Mouse (Mus musculus) liver, embryonic 14.5 days (tissue): Measurements from ENCODE around the gene Trp53tg5. TPM values are rescaled to one million over a fixed set of nuclear protein-coding genes. Genes with fewer than 3 reads are reported as not detected.

Source experiments
- ATAC-seq: fragments of 200-750 bp; cut with Nextera tagmentation; 2 replicates; pipeline ENCODE4 v1.8.0; 2017; ENCODE audit warnings: moderate number of reproducible peaks, mild to moderate bottlenecking, moderate library complexity; ENCODE audit not compliant: insufficient read depth
- DNase-seq, 3 experiments: peaks; one replicate each; pipeline ENCODE4 v3.0.0-alpha.2; 2012 to 2013; ENCODE audit warnings: low read depth in 3 of 3, low spot score in 3 of 3
- H3K27ac ChIP-seq: fragments of 300-500 bp; sonication (generic); 2 replicates; pipeline ENCODE4 v1.5.1; 2014; ENCODE audit warnings: moderate library complexity, mild to moderate bottlenecking, control low read depth, inconsistent platforms
- H3K27me3 ChIP-seq: fragments of 300-500 bp; sonication (generic); 2 replicates; pipeline ENCODE4 v1.6.1; 2014; ENCODE audit warnings: mild to moderate bottlenecking, low read length, moderate library complexity; ENCODE audit not compliant: control insufficient read depth, insufficient read depth
- H3K36me3 ChIP-seq: fragments of 300-500 bp; sonication (generic); replicated peaks from 2 replicates; pipeline ENCODE4 v1.6.1; 2014; ENCODE audit warnings: low read depth; ENCODE audit not compliant: control insufficient read depth, insufficient read depth
- H3K4me1 ChIP-seq, 2 experiments: fragments of 200-500 bp in 1 of 2; fragments of 300-500 bp in 1 of 2; sonication (generic) in 1 of 2; replicated peaks; 2 replicates each; pipeline ENCODE4 v1.6.1; 2012 to 2014; ENCODE audit warnings: antibody characterized with exemption in 1 of 2, inconsistent platforms in 1 of 2, low read length in 1 of 2; ENCODE audit not compliant: control insufficient read depth in 2 of 2, insufficient read depth in 2 of 2
- H3K4me2 ChIP-seq: fragments of 300-500 bp; sonication (generic); 2 replicates; pipeline ENCODE4 v1.6.1; 2014; ENCODE audit warnings: low read depth, mild to moderate bottlenecking, control low read depth, moderate library complexity
- H3K4me3 ChIP-seq, 2 experiments: fragments of 200-500 bp in 1 of 2; fragments of 300-500 bp in 1 of 2; sonication (generic) in 1 of 2; 2 replicates each; pipeline ENCODE4 v1.5.1; 2012 to 2014; ENCODE audit warnings: low read depth in 2 of 2, low read length in 2 of 2, mild to moderate bottlenecking in 2 of 2, control low read depth in 1 of 2, inconsistent platforms in 1 of 2, moderate library complexity in 1 of 2; ENCODE audit not compliant: insufficient read depth in 1 of 2
- H3K9ac ChIP-seq: fragments of 300-500 bp; sonication (generic); replicated peaks from 2 replicates; pipeline ENCODE4 v1.6.1; 2014; ENCODE audit warnings: mild to moderate bottlenecking, control low read depth, moderate library complexity
- H3K9me3 ChIP-seq: fragments of 300-500 bp; sonication (generic); 2 replicates; pipeline ENCODE4 v1.6.1; 2016; ENCODE audit warnings: low read length, mixed read lengths; ENCODE audit not compliant: control insufficient read depth
- CTCF ChIP-seq: IDR thresholded peaks from 2 replicates; pipeline ENCODE4 v1.5.1; 2016; ENCODE audit warnings: antibody characterized with exemption, low read depth, control low read depth
- EP300 ChIP-seq: IDR thresholded peaks from 2 replicates; pipeline ENCODE4 v1.6.1; 2016; ENCODE audit warnings: antibody characterized with exemption, low read depth
- whole genome bisulfite sequencing: fragments of 180-500 bp; shearing (Covaris S2); extraction: QIAGEN DNeasy Blood & Tissue Kit; methylation state at CpG from one replicate; pipeline ENCODE4 v1.1.7; 2014; ENCODE audit not compliant: insufficient replicate concordance; 5-methylcytosine and 5-hydroxymethylcytosine counted together
- polyA plus RNA-seq, 2 experiments: library from polyadenylated mRNA; depleted of rRNA in 1 of 2; stranded (reverse) in 1 of 2; unstranded in 1 of 2; fragments of >200 nt; fragmentation: Nextera tagmentation in 1 of 2; extraction: Ambion mirVana in 1 of 2; gene quantifications; 2 replicates each; pipeline versions ENCODE4 v1.2.1 to v1.2.3; 2012 to 2014

The Trp53tg5 gene
- polyA plus RNA-seq, 2 experiments, result not detected

DNA sequence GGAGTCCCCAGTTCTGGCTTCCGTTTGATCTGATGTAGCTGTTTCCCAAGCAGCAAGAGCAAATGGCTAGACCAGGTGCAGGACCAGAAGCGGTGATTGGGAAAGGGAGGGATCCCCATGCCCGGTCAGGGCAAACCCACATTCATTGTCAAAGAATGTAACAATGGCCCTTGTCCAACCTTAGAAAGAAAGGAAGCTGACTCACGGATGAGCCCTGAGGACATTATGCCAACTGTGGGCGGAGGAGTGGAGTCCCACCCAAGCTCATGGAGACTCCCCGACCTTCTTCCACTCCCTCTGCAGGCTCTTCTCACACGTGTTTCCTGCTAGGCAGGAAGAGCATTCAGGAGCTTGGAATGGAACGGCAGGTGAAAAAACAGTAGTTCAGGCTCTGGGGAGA lies 39.9 kb upstream of the Trp53tg5 start:
- TF ChIP-seq EP300 (no peak), CTCF (no peak)
- H3K9ac ChIP-seq, result no peak overlapping the region
- peaks cover 0 to 9% of the 10 kb centered on the region in 2 experiments; a peak in 1 of 4 replicates for H3K4me1 ChIP-seq
- H3K4me3 ChIP-seq, result no peak overlapping the region
- H3K27ac ChIP-seq, result no peak overlapping the region
- DNase-seq (no peak), ATAC-seq (no peak)
- H3K4me2 ChIP-seq, result no peak overlapping the region
- H3K9me3 ChIP-seq, result no peaks in the 10 kb centered on the region
- WGBS, result 36% methylated on average over 8 of the region's 8 CpGs
- H3K27me3 ChIP-seq, result no peaks in the 10 kb centered on the region
- H3K36me3 ChIP-seq, result no peaks in the 10 kb centered on the region

DNA sequence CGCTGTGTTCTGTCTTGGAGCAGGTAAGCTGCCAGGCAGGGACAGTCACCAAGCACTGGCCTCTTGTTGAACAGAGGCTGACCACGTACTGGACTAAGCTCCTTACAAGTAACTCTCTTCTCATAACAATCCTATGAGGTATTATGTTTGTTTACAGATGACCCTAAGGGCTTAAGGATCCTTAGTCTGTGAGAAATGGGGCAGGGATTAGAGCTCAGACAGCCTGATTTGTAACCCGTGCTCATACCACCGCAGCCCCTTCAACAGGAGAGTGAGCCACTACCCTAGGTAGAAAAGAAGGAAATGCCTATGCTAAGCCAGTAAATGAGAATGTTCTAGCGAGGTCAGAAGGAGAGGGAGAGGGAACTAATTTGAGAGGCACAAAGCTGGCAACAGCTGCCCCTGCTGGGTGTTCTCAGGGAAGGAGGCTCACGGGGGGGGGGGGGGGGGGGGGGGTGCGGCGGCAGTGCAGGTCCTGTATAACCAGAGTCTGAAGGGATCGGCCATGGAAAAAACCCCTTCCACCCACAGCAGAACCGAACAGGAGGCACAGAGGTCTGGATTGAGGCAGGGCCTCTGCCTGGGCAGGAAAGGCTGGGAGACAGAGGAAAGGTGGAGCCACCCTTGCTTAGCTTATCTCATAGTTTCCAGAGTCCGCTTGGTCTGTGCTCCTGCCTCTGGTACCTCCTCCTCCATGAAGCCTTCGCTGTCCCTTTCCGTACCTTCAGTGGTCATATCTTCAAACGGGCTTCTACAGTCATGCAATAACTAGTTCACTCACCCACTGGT lies 38.8 kb upstream of the Trp53tg5 start:
- H3K36me3 ChIP-seq, result no peaks in the 10 kb centered on the region
- H3K9ac ChIP-seq, result no peak overlapping the region
- H3K27ac ChIP-seq, result no peak overlapping the region
- peaks cover 0 to 9% of the 10 kb centered on the region in 2 experiments; a peak in 1 of 4 replicates for H3K4me1 ChIP-seq
- ATAC-seq (peak; percentile 44; the same call in 1 of the 2 replicates), DNase-seq (no peak)
- H3K4me3 ChIP-seq, result no peak overlapping the region
- H3K4me2 ChIP-seq, result no peak overlapping the region
- TF ChIP-seq EP300, result no peak
- no peak for TF ChIP-seq CTCF
- WGBS, result 31% methylated on average over 11 of the region's 14 CpGs
- no peaks in the 10 kb centered on the region for H3K9me3 ChIP-seq
- H3K27me3 ChIP-seq, result no peaks in the 10 kb centered on the region

DNA sequence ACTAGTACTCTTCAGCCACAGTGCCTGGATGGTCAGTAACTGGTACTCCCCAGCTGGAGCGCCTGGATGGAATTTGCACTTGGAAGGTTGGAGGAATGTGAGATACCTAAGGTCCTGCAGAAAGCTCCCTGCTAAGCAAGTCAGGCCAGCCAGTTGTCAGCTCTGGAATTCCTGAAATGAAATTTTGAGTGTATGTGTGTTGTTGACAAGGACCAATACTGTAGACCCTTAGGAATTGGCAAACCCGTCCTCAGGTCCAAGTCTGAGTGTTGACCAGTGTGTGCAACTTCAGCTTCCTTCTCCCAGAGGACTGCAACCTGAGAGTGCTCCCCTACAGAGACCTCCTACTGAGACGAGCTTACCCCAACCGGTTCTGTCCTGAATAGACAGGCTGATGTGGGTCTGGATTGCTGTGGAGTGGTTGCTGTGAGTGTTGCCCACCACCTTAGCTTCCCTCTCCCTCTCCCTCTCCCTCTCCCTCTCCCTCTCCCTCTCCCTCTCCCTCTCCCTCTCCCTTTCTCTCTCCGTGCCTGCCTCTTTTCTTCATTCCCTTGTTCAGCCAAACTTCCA lies 37.2 kb upstream of the Trp53tg5 start:
- no peak overlapping the region for H3K27ac ChIP-seq
- peaks cover 3% of the 10 kb centered on the region; the same call in 1 of the 2 replicates for H3K36me3 ChIP-seq

GRCm38 (mm10) chr2:164507811-164508210 lies 34.3 kb upstream of the Trp53tg5 start:
- Histone ChIP-seq H3K27ac (no peak overlapping the region), H3K9me3 (peaks cover 3% of the 10 kb centered on the region; the same call in 1 of the 2 replicates), H3K9ac (no peak overlapping the region), H3K4me3 (no peak overlapping the region), H3K4me1 (peaks cover 0 to 6% of the 10 kb centered on the region in 2 experiments; a peak in 1 of 4 replicates), H3K4me2 (no peak overlapping the region), H3K36me3 (peaks cover 19% of the 10 kb centered on the region), H3K27me3 (no peaks in the 10 kb centered on the region)
- 83% methylated on average over 19 of the region's 19 CpGs for WGBS
- ATAC-seq, result no peak
- no peak for DNase-seq
- no peak for TF ChIP-seq EP300

More for the DNA sequence above, 37.2 kb upstream of the Trp53tg5 start:
- Histone ChIP-seq H3K27me3 (no peaks in the 10 kb centered on the region), H3K9ac (no peak overlapping the region), H3K9me3 (no peaks in the 10 kb centered on the region), H3K4me3 (no peak overlapping the region), H3K4me1 (peaks cover 0 to 9% of the 10 kb centered on the region in 2 experiments; a peak in 1 of 4 replicates), H3K4me2 (no peak overlapping the region)
- ATAC-seq (no peak), DNase-seq (no peak)
- 33% methylated on average over 5 of the region's 5 CpGs for WGBS
- TF ChIP-seq EP300 (no peak), CTCF (no peak)

GRCm38 (mm10) chr2:164505619-164506347 lies 32.3 kb upstream of the Trp53tg5 start:
- no peak overlapping the region for H3K4me3 ChIP-seq
- H3K4me1 ChIP-seq, result no peaks in the 10 kb centered on the region
- no peak for TF ChIP-seq CTCF
- TF ChIP-seq EP300, result no peak
- no peak overlapping the region for H3K27ac ChIP-seq
- H3K36me3 ChIP-seq, result peaks cover 20% of the 10 kb centered on the region
- peaks cover 3% of the 10 kb centered on the region; the same call in 1 of the 2 replicates for H3K9me3 ChIP-seq
- ATAC-seq, result no peak
- 73% methylated on average over 4 of the region's 4 CpGs for WGBS
- no peak for DNase-seq
- H3K9ac ChIP-seq, result no peak overlapping the region
- no peaks in the 10 kb centered on the region for H3K27me3 ChIP-seq
- H3K4me2 ChIP-seq, result no peak overlapping the region
